Mouse (Mus musculus) limb, embryonic 14.5 days (tissue): ENCODE results near the gene Clmn. TPM values are rescaled to one million over a fixed set of nuclear protein-coding genes. Genes with fewer than 3 reads are reported as not detected.

ENCODE experiments used
- ATAC-seq: fragments of 200-750 bp; cut with Nextera tagmentation; 2 replicates; pipeline ENCODE4 v1.8.0; 2017; ENCODE audit warnings: low read depth, moderate number of reproducible peaks, moderate TSS enrichment; ENCODE audit not compliant: low FRiP score
- DNase-seq: peaks from one replicate; pipeline ENCODE4 v3.0.0-alpha.2; 2015; ENCODE audit warnings: low spot score
- H3K27ac ChIP-seq: fragments of 300-500 bp; sonication (generic); replicated peaks from 2 replicates; pipeline ENCODE4 v1.5.1; 2014; ENCODE audit warnings: low read depth, mild to moderate bottlenecking, low read length, moderate library complexity, mixed read lengths
- H3K27me3 ChIP-seq: fragments of 300-500 bp; sonication (generic); 2 replicates; pipeline ENCODE4 v1.6.1; 2014; ENCODE audit warnings: low read length, mixed read lengths; ENCODE audit not compliant: control insufficient read depth, insufficient read depth
- H3K36me3 ChIP-seq: fragments of 300-500 bp; sonication (generic); 2 replicates; pipeline ENCODE4 v1.6.1; 2014; ENCODE audit warnings: mild to moderate bottlenecking, low read length, moderate library complexity, mixed read lengths; ENCODE audit not compliant: control insufficient read depth, insufficient read depth
- H3K4me1 ChIP-seq: fragments of 300-500 bp; sonication (generic); 2 replicates; pipeline ENCODE4 v1.6.1; 2014; ENCODE audit warnings: antibody characterized with exemption, low read length, mixed read lengths; ENCODE audit not compliant: control insufficient read depth, insufficient read depth
- H3K4me2 ChIP-seq: fragments of 300-500 bp; sonication (generic); replicated peaks from 2 replicates; pipeline ENCODE4 v1.6.1; 2014; ENCODE audit warnings: low read depth, mild to moderate bottlenecking, low read length, moderate library complexity; ENCODE audit not compliant: severe bottlenecking
- H3K4me3 ChIP-seq: fragments of 300-500 bp; sonication (generic); replicated peaks from 2 replicates; pipeline ENCODE4 v1.5.1; 2014; ENCODE audit warnings: low read length
- H3K9ac ChIP-seq: fragments of 300-500 bp; sonication (generic); 2 replicates; pipeline ENCODE4 v1.6.1; 2014; ENCODE audit warnings: mild to moderate bottlenecking, low read depth, low read length, moderate library complexity; ENCODE audit not compliant: severe bottlenecking
- H3K9me3 ChIP-seq: fragments of 300-500 bp; sonication (generic); 2 replicates; pipeline ENCODE4 v1.6.1; 2016; ENCODE audit warnings: low read length; ENCODE audit not compliant: control insufficient read depth
- POLR2A ChIP-seq: fragments of 200-500 bp; IDR thresholded peaks from 2 replicates; pipeline ENCODE4 v1.8.0; 2012; ENCODE audit warnings: inconsistent platforms, mild to moderate bottlenecking, moderate library complexity, borderline replicate concordance; ENCODE audit not compliant: insufficient read depth, insufficient read length; ENCODE audit errors: extremely low read depth
- WGBS: fragments of 180-500 bp; shearing (Covaris S2); extraction: QIAGEN DNeasy Blood & Tissue Kit; methylation state at CpG from one replicate; pipeline ENCODE4 v1.1.7; 2014; 5-methylcytosine and 5-hydroxymethylcytosine counted together
- polyA plus RNA-seq, 2 experiments: library from polyadenylated mRNA; depleted of rRNA in 1 of 2; stranded (reverse) in 1 of 2; unstranded in 1 of 2; fragments of >200 nt; fragmentation: Nextera tagmentation in 1 of 2; extraction: Ambion mirVana in 1 of 2; gene quantifications; 2 replicates each; pipeline versions ENCODE4 v1.2.1 to v1.2.3; 2012 to 2014

The Clmn gene
- polyA plus RNA-seq, 2 experiments: 2.9 to 8.1 TPM

DNA sequence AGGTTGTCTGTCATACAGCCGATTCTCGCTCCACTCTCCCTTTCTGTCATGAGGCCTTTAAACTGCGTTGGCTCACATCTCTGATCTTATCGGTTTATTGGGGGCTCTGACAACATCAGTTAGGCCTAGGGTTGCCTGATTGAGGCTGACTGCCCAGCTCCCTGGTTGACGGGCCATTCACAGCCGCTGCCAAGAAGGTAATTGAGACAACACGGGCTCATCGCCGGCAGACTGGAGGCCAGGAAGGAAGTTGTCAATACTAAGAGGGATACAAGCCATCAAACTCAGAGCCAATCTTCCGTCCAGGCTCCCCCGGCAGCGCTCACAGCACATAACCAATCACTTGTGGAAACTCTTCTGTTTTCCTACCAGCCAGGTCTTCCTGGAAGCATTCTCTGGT, 71.4 kb downstream of the Clmn start:
- DNase-seq: no peak
- no peak overlapping the region for H3K4me3 ChIP-seq
- no peak for TF ChIP-seq POLR2A
- H3K27me3 ChIP-seq: no peaks in the 10 kb centered on the region
- H3K9me3 ChIP-seq: peaks cover 8% of the 10 kb centered on the region
- no peak overlapping the region for H3K4me2 ChIP-seq
- no peak overlapping the region for H3K9ac ChIP-seq
- WGBS: 17% methylated on average over 12 of the region's 12 CpGs
- H3K4me1 ChIP-seq: no peaks in the 10 kb centered on the region
- peak; percentile 44 for ATAC-seq
- H3K27ac ChIP-seq: no peak overlapping the region
- peaks cover 15% of the 10 kb centered on the region for H3K36me3 ChIP-seq

DNA sequence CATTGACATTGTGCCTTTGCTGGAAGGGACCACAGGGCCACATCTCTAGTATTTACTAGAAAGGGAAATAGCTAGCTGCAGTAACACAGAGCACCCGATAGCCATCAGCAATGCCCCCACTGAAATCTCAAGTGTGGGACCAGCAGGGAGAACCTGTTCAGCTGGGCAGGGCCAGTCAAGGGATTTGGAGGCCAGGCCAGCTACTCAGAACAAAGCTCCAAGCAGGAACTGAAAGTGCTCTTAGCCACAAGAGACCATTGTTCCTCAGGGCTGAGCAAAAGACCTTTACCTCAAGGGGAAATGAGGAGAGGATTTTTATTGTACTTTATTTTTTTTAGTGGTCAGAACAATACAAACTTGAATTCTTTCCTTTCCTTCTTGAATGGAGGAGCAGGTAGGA, 87.3 kb downstream of the Clmn start:
- ATAC-seq (no peak), DNase-seq (no peak)
- H3K9me3 ChIP-seq: no peaks in the 10 kb centered on the region
- peaks cover 32% of the 10 kb centered on the region for H3K36me3 ChIP-seq
- no peak overlapping the region for H3K4me2 ChIP-seq
- no peak overlapping the region for H3K4me3 ChIP-seq
- no peaks in the 10 kb centered on the region for H3K4me1 ChIP-seq
- 73% methylated on average over 1 of the region's 1 CpGs for whole genome bisulfite sequencing
- H3K27me3 ChIP-seq: no peaks in the 10 kb centered on the region
- no peak overlapping the region for H3K9ac ChIP-seq
- no peak overlapping the region for H3K27ac ChIP-seq
- TF ChIP-seq POLR2A: no peak

DNA sequence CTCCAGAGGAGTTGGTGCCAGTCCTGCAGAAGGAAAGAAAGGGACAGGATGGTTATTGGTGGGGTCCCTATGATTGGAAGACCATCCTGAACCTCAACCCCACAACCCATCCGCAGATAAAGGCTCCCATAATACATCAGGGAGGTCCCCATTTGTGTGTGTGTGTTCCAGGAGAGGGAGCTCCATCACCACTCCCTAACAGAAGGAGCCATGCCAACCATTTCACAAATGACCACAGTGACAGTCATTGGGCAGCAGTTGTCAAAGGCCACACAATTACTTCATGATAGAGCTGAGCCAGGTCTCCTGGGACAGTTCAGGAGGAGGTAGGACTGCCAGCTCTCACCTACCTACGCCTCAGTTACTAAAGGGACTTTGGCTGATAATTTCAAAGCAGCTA, 92.9 kb downstream of the Clmn start:
- H3K27me3 ChIP-seq: no peaks in the 10 kb centered on the region; the same call in 1 of the 2 replicates
- no peaks in the 10 kb centered on the region for H3K9me3 ChIP-seq
- no peak overlapping the region for H3K9ac ChIP-seq
- H3K4me3 ChIP-seq: no peak overlapping the region
- H3K4me1 ChIP-seq: peaks cover 28% of the 10 kb centered on the region
- no peak for ATAC-seq
- H3K27ac ChIP-seq: no peak overlapping the region
- H3K36me3 ChIP-seq: peaks cover 8% of the 10 kb centered on the region
- DNase-seq: no peak
- TF ChIP-seq POLR2A: no peak
- no peak overlapping the region for H3K4me2 ChIP-seq
- WGBS: 88% methylated on average over 2 of the region's 2 CpGs

DNA sequence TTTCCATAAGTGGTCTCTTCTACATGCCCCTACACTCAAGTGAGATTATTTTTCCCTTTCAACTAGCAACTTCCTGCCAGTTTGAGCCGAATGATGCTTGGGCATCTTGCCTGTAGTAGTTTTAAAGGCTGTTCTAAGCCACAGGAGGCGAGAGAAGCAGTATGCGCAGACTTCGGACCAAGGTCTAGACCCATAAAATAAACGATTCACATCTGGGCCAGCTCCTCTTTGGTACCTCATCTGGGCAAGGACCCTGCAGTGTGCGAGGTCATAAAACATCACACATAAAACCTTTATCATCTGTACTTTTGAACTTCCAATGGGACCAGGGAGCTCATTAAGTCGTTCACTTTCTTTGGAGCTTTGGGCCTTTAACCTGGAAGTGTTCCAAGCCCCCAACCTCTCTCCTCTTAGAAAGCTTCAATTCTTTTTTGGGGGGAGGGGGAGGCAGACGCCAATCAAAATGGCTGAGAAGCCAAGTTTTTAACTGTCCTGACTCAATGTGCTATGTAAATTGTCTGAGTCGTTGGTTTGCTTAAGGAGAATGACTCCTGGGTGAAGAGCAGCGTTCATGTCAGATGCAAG, 95.6 kb downstream of the Clmn start:
- Histone ChIP-seq H3K27ac (0 out of 2 replicates have a peak overlapping the region, but pooled peaks have one; percentile 52), H3K36me3 (no peaks in the 10 kb centered on the region), H3K4me1 (peaks cover 36% of the 10 kb centered on the region), H3K4me3 (no peak overlapping the region), H3K9me3 (no peaks in the 10 kb centered on the region), H3K4me2 (0 out of 2 replicates have a peak overlapping the region, but pooled peaks have one; percentile 13), H3K9ac (no peak overlapping the region), H3K27me3 (no peaks in the 10 kb centered on the region; the same call in 1 of the 2 replicates)
- TF ChIP-seq POLR2A: no peak
- DNase-seq (peak; percentile 76), ATAC-seq (peak; percentile 85)
- 17% methylated on average over 10 of the region's 10 CpGs for WGBS

DNA sequence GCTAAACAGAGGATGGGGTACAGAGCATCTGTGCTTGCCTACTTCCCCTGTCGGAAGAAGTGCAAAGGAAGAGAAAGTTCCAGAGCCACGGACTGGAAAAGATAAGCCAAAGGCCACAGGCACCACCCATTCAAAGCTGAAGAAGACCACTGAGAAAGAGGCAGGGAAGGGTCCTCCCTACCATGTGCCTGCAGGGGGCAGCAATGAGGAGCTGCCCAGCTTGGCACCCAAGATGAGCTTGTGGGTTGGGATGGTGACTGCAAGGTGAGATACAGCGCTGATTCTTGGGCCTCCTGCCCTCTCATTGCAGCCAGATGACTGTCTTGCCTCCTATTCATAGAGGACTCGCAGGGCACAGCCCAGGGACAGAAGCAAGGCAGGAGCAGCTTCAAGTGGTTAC, 97.7 kb downstream of the Clmn start:
- 88% methylated on average over 4 of the region's 4 CpGs for WGBS
- ATAC-seq (no peak), DNase-seq (no peak)
- Histone ChIP-seq H3K4me1 (peaks cover 36% of the 10 kb centered on the region), H3K4me3 (no peak overlapping the region), H3K9me3 (no peaks in the 10 kb centered on the region), H3K36me3 (no peaks in the 10 kb centered on the region), H3K4me2 (no peak overlapping the region), H3K27me3 (no peaks in the 10 kb centered on the region; the same call in 1 of the 2 replicates), H3K27ac (no peak overlapping the region), H3K9ac (no peak overlapping the region)
- no peak for TF ChIP-seq POLR2A

DNA sequence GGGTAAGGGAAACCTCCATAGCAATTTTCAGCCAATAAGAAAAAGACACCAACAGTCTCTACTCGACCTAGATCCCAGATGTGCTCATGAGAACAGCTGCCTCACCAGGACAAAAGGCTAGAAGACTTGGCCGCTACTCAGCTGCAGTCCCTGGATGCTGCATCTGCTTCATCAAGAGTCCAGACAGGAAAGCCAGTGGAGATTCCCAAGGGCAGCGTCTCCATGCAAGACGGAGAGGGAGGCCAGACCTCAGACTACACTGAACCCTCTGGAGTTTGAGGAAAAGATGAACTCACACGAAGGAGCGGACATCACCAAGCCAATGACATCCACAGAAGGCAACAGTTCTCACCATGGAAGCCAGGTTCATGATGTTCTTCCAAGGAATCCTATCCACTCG, 99.1 kb downstream of the Clmn start:
- no peak for TF ChIP-seq POLR2A
- no peak overlapping the region; the same call in 1 of the 2 replicates for H3K27ac ChIP-seq
- H3K9me3 ChIP-seq: no peaks in the 10 kb centered on the region
- peaks cover 36% of the 10 kb centered on the region for H3K4me1 ChIP-seq
- no peak overlapping the region for H3K4me2 ChIP-seq
- ATAC-seq (no peak), DNase-seq (peak; percentile 30)
- H3K27me3 ChIP-seq: no peaks in the 10 kb centered on the region
- H3K9ac ChIP-seq: no peak overlapping the region
- WGBS: 65% methylated on average over 7 of the region's 7 CpGs
- H3K4me3 ChIP-seq: no peak overlapping the region
- no peaks in the 10 kb centered on the region for H3K36me3 ChIP-seq
